Mouse (Mus musculus) midbrain, embryonic 11.5 days (tissue): ENCODE data around the gene Zfp948. TPM values are rescaled to one million over a fixed set of nuclear protein-coding genes. Genes with fewer than 3 reads are reported as not detected.

Experiments used
- ATAC-seq: fragments of 200-750 bp; cut with Nextera tagmentation; 2 replicates; pipeline ENCODE4 v1.8.0; 2017; ENCODE audit warnings: moderate TSS enrichment, moderate library complexity; ENCODE audit not compliant: low FRiP score
- DNase-seq: peaks from one replicate; pipeline ENCODE4 v3.0.0; 2015; ENCODE audit warnings: low spot score; ENCODE audit errors: missing footprints
- H3K27ac ChIP-seq: fragments of 300-500 bp; sonication (generic); 2 replicates; pipeline ENCODE4 v1.5.1; 2014; ENCODE audit warnings: low read depth, low read length
- H3K27me3 ChIP-seq: fragments of 300-500 bp; sonication (generic); 2 replicates; pipeline ENCODE4 v1.6.1; 2014; ENCODE audit warnings: mild to moderate bottlenecking, low read length, moderate library complexity, mixed read lengths; ENCODE audit not compliant: control insufficient read depth, insufficient read depth
- H3K36me3 ChIP-seq: fragments of 300-500 bp; sonication (generic); 2 replicates; pipeline ENCODE4 v1.6.1; 2014; ENCODE audit warnings: mild to moderate bottlenecking, low read length, moderate library complexity, mixed read lengths; ENCODE audit not compliant: control insufficient read depth, insufficient read depth
- H3K4me1 ChIP-seq: fragments of 300-500 bp; sonication (generic); 2 replicates; pipeline ENCODE4 v1.6.1; 2014; ENCODE audit warnings: low read length; ENCODE audit not compliant: control insufficient read depth, insufficient read depth
- H3K4me2 ChIP-seq: fragments of 300-500 bp; sonication (generic); 2 replicates; pipeline ENCODE4 v1.6.1; 2014; ENCODE audit warnings: mild to moderate bottlenecking, moderate library complexity
- H3K4me3 ChIP-seq: fragments of 300-500 bp; sonication (generic); 2 replicates; pipeline ENCODE4 v1.5.1; 2014; ENCODE audit warnings: low read depth, low read length
- H3K9ac ChIP-seq: fragments of 300-500 bp; sonication (generic); 2 replicates; pipeline ENCODE4 v1.6.1; 2014; ENCODE audit warnings: low read length
- H3K9me3 ChIP-seq: fragments of 300-500 bp; sonication (generic); 2 replicates; pipeline ENCODE4 v1.6.1; 2016; ENCODE audit warnings: low read length; ENCODE audit not compliant: control insufficient read depth
- WGBS: fragments of 180-500 bp; shearing (Covaris S2); extraction: QIAGEN DNeasy Blood & Tissue Kit; methylation state at CpG from one replicate; pipeline ENCODE4 v1.1.7; 2014; 5-methylcytosine and 5-hydroxymethylcytosine counted together
- polyA plus RNA-seq: library from polyadenylated mRNA; unstranded; fragments of >200 nt; fragmentation: Nextera tagmentation; extraction: Ambion mirVana; gene quantifications from 2 replicates; pipeline ENCODE4 v1.2.1, GENCODE M21; 2014

Zfp948 gene
- polyA plus RNA-seq, 1 experiment from 2014 or later, result 19.5 TPM

GRCm38 (mm10) chr17:21535096-21536001 is 31.5 kb upstream of the Zfp948 start, which contains the start of gene Zfp52:
Gene Zfp52, plus strand, starts transcription at chr17:21535539.
- Histone ChIP-seq H3K27ac (no peak within 1 kb of the TSS), H3K4me3 (peak within 1 kb of the TSS; percentile 30), H3K4me1 (peaks cover 5% of the 10 kb centered on the region; the same call in 1 of the 2 replicates), H3K9me3 (no peaks in the 10 kb centered on the region), H3K36me3 (no peaks in the 10 kb centered on the region), H3K27me3 (no peaks in the 10 kb centered on the region), H3K4me2 (peak within 1 kb of the TSS; percentile 51), H3K9ac (peak within 1 kb of the TSS; percentile 53)
- ATAC-seq, result peak; percentile 23
- WGBS, result 4% methylated on average over 21 of the region's 21 CpGs
- peak; percentile 89 for DNase-seq

- no peak for ATAC-seq
- Histone ChIP-seq H3K4me2 (peak overlapping the region; percentile 51; the same call in 1 of the 2 replicates), H3K9ac (no peak overlapping the region), H3K4me1 (peaks cover 5% of the 10 kb centered on the region; the same call in 1 of the 2 replicates), H3K4me3 (peak overlapping the region; percentile 30; the same call in 1 of the 2 replicates), H3K27ac (no peak overlapping the region), H3K9me3 (no peaks in the 10 kb centered on the region), H3K36me3 (no peaks in the 10 kb centered on the region), H3K27me3 (no peaks in the 10 kb centered on the region)
- no peak for DNase-seq
- 39% methylated on average over 7 of the region's 7 CpGs for WGBS
Measured at GRCm38 (mm10) chr17:21536096-21536495, 30.7 kb upstream of the Zfp948 start.

- Histone ChIP-seq H3K9ac (no peak overlapping the region), H3K9me3 (no peaks in the 10 kb centered on the region), H3K4me2 (no peak overlapping the region), H3K4me1 (peaks cover 5% of the 10 kb centered on the region; the same call in 1 of the 2 replicates), H3K4me3 (no peak overlapping the region), H3K27ac (no peak overlapping the region), H3K36me3 (no peaks in the 10 kb centered on the region), H3K27me3 (no peaks in the 10 kb centered on the region)
- ATAC-seq, result no peak
- 88% methylated on average over 2 of the region's 2 CpGs for WGBS
- no peak for DNase-seq
Measured at GRCm38 (mm10) chr17:21536676-21537075, 30.1 kb upstream of the Zfp948 start.

- no peak overlapping the region for H3K9ac ChIP-seq
- H3K4me3 ChIP-seq, result no peak overlapping the region
- 95% methylated on average over 2 of the region's 2 CpGs for WGBS
- H3K4me1 ChIP-seq, result no peaks in the 10 kb centered on the region
- no peaks in the 10 kb centered on the region for H3K9me3 ChIP-seq
- H3K36me3 ChIP-seq, result no peaks in the 10 kb centered on the region
- H3K27me3 ChIP-seq, result no peaks in the 10 kb centered on the region
- no peak overlapping the region for H3K4me2 ChIP-seq
- H3K27ac ChIP-seq, result no peak overlapping the region
- peak; percentile 33 for DNase-seq
- no peak for ATAC-seq
Measured at GRCm38 (mm10) chr17:21557831-21558230, 9.0 kb upstream of the Zfp948 start.

GRCm38 (mm10) chr17:21566220-21566619 is 588 bp upstream of the Zfp948 start:
- Histone ChIP-seq H3K27me3 (no peaks in the 10 kb centered on the region), H3K9ac (peak overlapping the region; percentile 72), H3K36me3 (no peaks in the 10 kb centered on the region), H3K4me3 (peak overlapping the region; percentile 54), H3K9me3 (no peaks in the 10 kb centered on the region), H3K4me1 (peaks cover 3% of the 10 kb centered on the region; the same call in 1 of the 2 replicates), H3K27ac (peak overlapping the region; percentile 20; the same call in 1 of the 2 replicates), H3K4me2 (peak overlapping the region; percentile 63)
- WGBS, result 14% methylated on average over 5 of the region's 5 CpGs
- ATAC-seq, result peak; percentile 78
- no peak for DNase-seq

GRCm38 (mm10) chr17:21567696-21568095 is 888 bp downstream of the Zfp948 start:
- Histone ChIP-seq H3K4me1 (peaks cover 3% of the 10 kb centered on the region; the same call in 1 of the 2 replicates), H3K9ac (no peak overlapping the region), H3K4me2 (peak overlapping the region; percentile 63), H3K4me3 (peak overlapping the region; percentile 12; the same call in 1 of the 2 replicates), H3K27ac (no peak overlapping the region), H3K9me3 (no peaks in the 10 kb centered on the region), H3K36me3 (no peaks in the 10 kb centered on the region), H3K27me3 (no peaks in the 10 kb centered on the region)
- WGBS, result 83% methylated on average over 1 of the region's 1 CpGs
- DNase-seq (peak; percentile 88), ATAC-seq (peak; percentile 10; the same call in 1 of the 2 replicates)

- no peak overlapping the region for H3K9ac ChIP-seq
- ATAC-seq, result no peak
- H3K4me3 ChIP-seq, result no peak overlapping the region
- peak; percentile 33 for DNase-seq
- peaks cover 6% of the 10 kb centered on the region; the same call in 1 of the 2 replicates for H3K36me3 ChIP-seq
- no peaks in the 10 kb centered on the region for H3K4me1 ChIP-seq
- no peaks in the 10 kb centered on the region; the same call in 1 of the 2 replicates for H3K9me3 ChIP-seq
- 94% methylated on average over 1 of the region's 1 CpGs for WGBS
- H3K4me2 ChIP-seq, result no peak overlapping the region
- H3K27me3 ChIP-seq, result no peaks in the 10 kb centered on the region
- H3K27ac ChIP-seq, result no peak overlapping the region
Measured at GRCm38 (mm10) chr17:21579080-21579479, 12.3 kb downstream of the Zfp948 start.

- WGBS, result 26% methylated on average over 5 of the region's 5 CpGs
- Histone ChIP-seq H3K4me1 (no peaks in the 10 kb centered on the region), H3K9ac (no peak overlapping the region), H3K27me3 (no peaks in the 10 kb centered on the region), H3K4me2 (no peak overlapping the region), H3K36me3 (peaks cover 6% of the 10 kb centered on the region; the same call in 1 of the 2 replicates), H3K9me3 (no peaks in the 10 kb centered on the region; the same call in 1 of the 2 replicates), H3K4me3 (no peak overlapping the region), H3K27ac (no peak overlapping the region)
- peak; percentile 89 for DNase-seq
- ATAC-seq, result peak; percentile 77; the same call in 1 of the 2 replicates
Measured at GRCm38 (mm10) chr17:21579493-21580175, 12.8 kb downstream of the Zfp948 start.
